Mouse (Mus musculus) heart, embryonic 10.5 days (tissue): ENCODE data around the gene Cntn2. TPM values are rescaled to one million over a fixed set of nuclear protein-coding genes. Genes with fewer than 3 reads are reported as not detected.
"Not testable (repeated sequence)": the region's sequence is repeated elsewhere in the genome, so short reads cannot be mapped to it uniquely, and the experiment has no call there.

Source experiments
- DNase-seq: peaks from one replicate; pipeline ENCODE4 v3.0.0-alpha.2; 2017; ENCODE audit warnings: low spot score
- H3K27ac ChIP-seq: fragments of 300-500 bp; sonication (generic); 2 replicates; pipeline ENCODE4 v1.5.1; 2016; ENCODE audit warnings: mild to moderate bottlenecking
- H3K27me3 ChIP-seq: fragments of 300-500 bp; sonication (generic); 2 replicates; pipeline ENCODE4 v1.6.1; 2016; ENCODE audit warnings: mild to moderate bottlenecking; ENCODE audit not compliant: poor library complexity, insufficient read depth, severe bottlenecking
- H3K36me3 ChIP-seq: fragments of 300-500 bp; sonication (generic); 2 replicates; pipeline ENCODE4 v1.6.1; 2016; ENCODE audit warnings: mild to moderate bottlenecking, moderate library complexity
- H3K4me1 ChIP-seq: fragments of 300-500 bp; sonication (generic); 2 replicates; pipeline ENCODE4 v1.6.1; 2016; ENCODE audit warnings: mild to moderate bottlenecking
- H3K4me3 ChIP-seq: fragments of 300-500 bp; sonication (generic); 2 replicates; pipeline ENCODE4 v1.5.1; 2016; ENCODE audit warnings: mild to moderate bottlenecking, moderate library complexity
- H3K9me3 ChIP-seq: fragments of 300-500 bp; sonication (generic); 2 replicates; pipeline ENCODE4 v1.6.1; 2016; ENCODE audit warnings: mild to moderate bottlenecking, moderate library complexity
- WGBS: fragments of 180-500 bp; shearing (Covaris S2); methylation state at CpG from one replicate; pipeline ENCODE4 v1.1.7; 2016; 5-methylcytosine and 5-hydroxymethylcytosine counted together
- polyA plus RNA-seq: library from polyadenylated mRNA; unstranded; fragments of >200 nt; fragmentation: Nextera tagmentation; extraction: Ambion mirVana; gene quantifications from 2 replicates; pipeline ENCODE4 v1.2.1, GENCODE M21; 2016

Cntn2 gene
- polyA plus RNA-seq, 1 experiment from 2014 or later, result 0.67 TPM

GRCm38 (mm10) chr1:132481619-132482018, 61.4 kb downstream of the Cntn2 start:
- WGBS, result 87% methylated on average over 2 of the region's 2 CpGs
- peaks cover 9% of the 10 kb centered on the region for H3K4me1 ChIP-seq
- no peak for DNase-seq
- H3K4me3 ChIP-seq, result no peak overlapping the region
- no peak overlapping the region for H3K27ac ChIP-seq
- H3K36me3 ChIP-seq, result peaks cover 19% of the 10 kb centered on the region
- H3K9me3 ChIP-seq, result no peaks in the 10 kb centered on the region
- H3K27me3 ChIP-seq, result no peaks in the 10 kb centered on the region

- DNase-seq, result no peak
- H3K4me1 ChIP-seq, result peaks cover 15% of the 10 kb centered on the region
- H3K27me3 ChIP-seq, result no peaks in the 10 kb centered on the region
- WGBS, result 67% methylated on average over 1 of the region's 1 CpGs
- no peaks in the 10 kb centered on the region for H3K9me3 ChIP-seq
- H3K36me3 ChIP-seq, result no peaks in the 10 kb centered on the region
- no peak overlapping the region for H3K4me3 ChIP-seq
- no peak overlapping the region for H3K27ac ChIP-seq
These were observed 63.6 kb downstream of the Cntn2 start for GRCm38 (mm10) chr1:132479438-132479837.

DNA sequence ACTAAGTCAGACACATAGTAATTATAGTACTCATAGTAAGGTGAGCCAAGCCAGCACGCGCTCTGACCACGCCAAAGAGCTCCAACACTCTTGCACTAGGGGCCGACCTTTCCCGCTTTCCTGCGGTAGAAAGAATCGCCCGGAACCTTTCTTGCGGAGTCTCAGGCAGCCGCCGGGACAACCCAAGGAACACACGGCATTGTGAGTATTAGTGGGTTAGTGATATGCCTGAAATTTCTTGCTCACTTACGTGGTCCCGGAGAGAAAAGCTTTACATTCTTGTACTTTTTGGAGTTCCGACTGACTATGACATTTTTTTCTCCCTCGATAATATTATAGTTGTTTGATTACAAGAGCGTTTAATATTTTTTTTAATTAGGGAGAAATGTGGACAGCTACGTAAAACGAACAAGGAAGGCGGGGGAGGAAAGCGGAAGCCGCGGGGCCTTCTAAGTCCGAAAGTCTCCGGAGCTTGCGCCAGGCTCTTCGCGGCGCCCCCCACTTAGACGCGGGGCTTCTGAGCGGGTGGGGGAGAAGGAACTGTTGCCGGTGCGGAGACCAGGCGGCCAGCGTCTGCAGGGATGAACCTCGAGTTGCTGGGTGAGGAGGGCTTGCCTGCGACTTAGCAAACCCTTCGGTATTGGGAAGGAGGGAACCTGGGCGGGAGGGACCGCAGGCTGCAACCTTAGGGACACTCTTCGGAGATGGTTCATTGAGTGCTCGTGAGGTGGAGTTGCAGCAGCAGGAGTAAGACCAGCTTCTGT, 65.9 kb downstream of the Cntn2 start, which contains the start of gene Rbbp5:
Rbbp5 (plus strand) TSS at position 438 of the 764 bp plus-strand sequence.
- Histone ChIP-seq H3K27me3 (no peaks in the 10 kb centered on the region), H3K36me3 (no peaks in the 10 kb centered on the region), H3K27ac (peak within 1 kb of the TSS; percentile 92), H3K9me3 (no peaks in the 10 kb centered on the region), H3K4me3 (peak within 1 kb of the TSS; percentile 89), H3K4me1 (peaks cover 15% of the 10 kb centered on the region)
- peak; percentile 94 for DNase-seq
- WGBS, result under 1% methylated on average over 43 of the region's 43 CpGs

- Histone ChIP-seq H3K27ac (peak overlapping the region; percentile 92), H3K4me3 (peak overlapping the region; percentile 89), H3K36me3 (no peaks in the 10 kb centered on the region), H3K4me1 (peaks cover 15% of the 10 kb centered on the region), H3K27me3 (no peaks in the 10 kb centered on the region), H3K9me3 (no peaks in the 10 kb centered on the region)
- 7% methylated on average over 9 of the region's 9 CpGs for WGBS
- DNase-seq, result no peak
These were observed 66.5 kb downstream of the Cntn2 start for GRCm38 (mm10) chr1:132476575-132476927.

- Histone ChIP-seq H3K27me3 (no peaks in the 10 kb centered on the region), H3K4me3 (no peak overlapping the region), H3K36me3 (no peaks in the 10 kb centered on the region), H3K27ac (no peak overlapping the region), H3K9me3 (no peaks in the 10 kb centered on the region), H3K4me1 (peaks cover 15% of the 10 kb centered on the region)
- DNase-seq, result no peak
- 90% methylated on average over 1 of the region's 1 CpGs for WGBS
These were observed 68.6 kb downstream of the Cntn2 start for GRCm38 (mm10) chr1:132474496-132474895.

GRCm38 (mm10) chr1:132472537-132472936, 70.5 kb downstream of the Cntn2 start:
- Histone ChIP-seq H3K4me3 (no peak overlapping the region), H3K4me1 (peaks cover 17% of the 10 kb centered on the region; the same call in 1 of the 2 replicates), H3K9me3 (no peaks in the 10 kb centered on the region), H3K27me3 (no peaks in the 10 kb centered on the region), H3K27ac (no peak overlapping the region), H3K36me3 (no peaks in the 10 kb centered on the region)
- no peak for DNase-seq
- WGBS, result 54% methylated on average over 5 of the region's 5 CpGs

DNA sequence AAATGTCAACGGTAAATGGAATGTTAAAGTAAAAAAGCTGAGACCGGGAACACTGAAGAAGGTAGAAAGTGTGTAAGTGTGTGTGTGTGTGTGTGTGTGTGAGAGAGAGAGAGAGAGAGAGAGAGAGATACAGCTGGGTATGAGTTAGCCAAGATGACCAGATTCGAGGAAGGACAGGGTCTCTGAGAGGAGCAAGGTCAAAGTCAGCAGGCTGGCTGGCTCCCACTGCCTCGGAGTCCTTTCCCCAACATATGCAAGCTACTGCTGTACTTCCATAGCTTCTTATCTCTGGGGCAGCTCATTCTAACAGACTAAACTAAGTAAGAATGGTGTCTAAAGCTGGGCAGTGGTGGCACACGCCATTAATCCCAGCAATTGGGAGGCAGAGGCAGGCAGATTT, 71.6 kb downstream of the Cntn2 start:
- Histone ChIP-seq H3K9me3 (no peaks in the 10 kb centered on the region), H3K36me3 (peaks cover 7% of the 10 kb centered on the region), H3K27ac (no peak overlapping the region), H3K4me3 (no peak overlapping the region), H3K27me3 (no peaks in the 10 kb centered on the region), H3K4me1 (peaks cover 17% of the 10 kb centered on the region; the same call in 1 of the 2 replicates)
- DNase-seq, result no peak
- WGBS, result 87% methylated on average over 5 of the region's 5 CpGs

DNA sequence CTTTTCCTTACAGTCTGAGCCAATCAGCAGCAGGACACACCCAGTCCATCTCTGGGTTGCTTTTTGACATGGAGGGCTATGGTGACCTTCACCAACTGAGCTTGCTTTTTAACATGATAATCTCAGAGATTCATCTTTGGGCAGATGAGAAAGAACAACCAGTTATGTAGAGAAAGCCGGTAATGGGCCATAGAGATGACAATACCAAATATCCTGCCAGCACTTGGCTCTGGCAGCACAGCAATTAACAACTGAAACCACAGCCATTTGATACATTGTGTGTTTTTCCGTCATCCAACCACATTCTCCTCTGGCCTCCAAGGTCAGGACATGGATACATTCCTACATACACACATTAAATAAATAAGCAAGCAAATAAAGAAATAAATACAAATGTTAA, 72.0 kb downstream of the Cntn2 start:
- H3K4me3 ChIP-seq, result no peak overlapping the region
- H3K27ac ChIP-seq, result no peak overlapping the region
- peaks cover 8% of the 10 kb centered on the region for H3K36me3 ChIP-seq
- DNase-seq, result no peak
- H3K4me1 ChIP-seq, result peaks cover 12% of the 10 kb centered on the region; the same call in 1 of the 2 replicates
- WGBS, result 94% methylated on average over 2 of the region's 2 CpGs
- H3K9me3 ChIP-seq, result no peaks in the 10 kb centered on the region
- no peaks in the 10 kb centered on the region for H3K27me3 ChIP-seq

DNA sequence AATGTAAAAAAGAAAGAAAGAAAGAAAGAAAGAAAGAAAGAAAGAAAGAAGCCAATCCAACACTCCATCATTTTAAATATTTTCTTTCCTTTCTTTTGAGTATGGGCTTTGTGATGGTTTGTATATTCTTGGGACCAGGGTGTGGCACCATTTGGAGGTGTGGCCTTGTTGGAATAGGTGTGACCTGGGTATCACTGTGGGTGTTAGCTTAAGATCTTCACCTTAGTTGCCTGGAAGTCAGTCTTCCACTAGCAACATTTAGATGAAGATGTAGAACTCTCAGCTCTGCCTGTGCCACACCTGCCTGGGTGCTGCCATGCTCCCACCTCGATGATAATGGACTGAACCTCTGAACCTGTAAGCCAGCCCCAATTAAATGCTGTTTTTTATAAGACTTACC, 73.0 kb downstream of the Cntn2 start:
- H3K27ac ChIP-seq, DNase-seq, H3K27me3 ChIP-seq, H3K9me3 ChIP-seq, H3K4me3 ChIP-seq: not testable (repeated sequence)
- H3K36me3 ChIP-seq, result peaks cover 13% of the 10 kb centered on the region
- H3K4me1 ChIP-seq, result peaks cover 11% of the 10 kb centered on the region; the same call in 1 of the 2 replicates
- WGBS, result 95% methylated on average over 1 of the region's 1 CpGs

- H3K36me3 ChIP-seq, result peaks cover 16% of the 10 kb centered on the region
- H3K27me3 ChIP-seq, result no peaks in the 10 kb centered on the region
- WGBS, result 93% methylated on average over 7 of the region's 7 CpGs
- peaks cover 11% of the 10 kb centered on the region; the same call in 1 of the 2 replicates for H3K4me1 ChIP-seq
- no peaks in the 10 kb centered on the region for H3K9me3 ChIP-seq
- no peak overlapping the region for H3K4me3 ChIP-seq
- no peak for DNase-seq
- H3K27ac ChIP-seq, result no peak overlapping the region
These were observed 73.5 kb downstream of the Cntn2 start for GRCm38 (mm10) chr1:132469519-132469918.

DNA sequence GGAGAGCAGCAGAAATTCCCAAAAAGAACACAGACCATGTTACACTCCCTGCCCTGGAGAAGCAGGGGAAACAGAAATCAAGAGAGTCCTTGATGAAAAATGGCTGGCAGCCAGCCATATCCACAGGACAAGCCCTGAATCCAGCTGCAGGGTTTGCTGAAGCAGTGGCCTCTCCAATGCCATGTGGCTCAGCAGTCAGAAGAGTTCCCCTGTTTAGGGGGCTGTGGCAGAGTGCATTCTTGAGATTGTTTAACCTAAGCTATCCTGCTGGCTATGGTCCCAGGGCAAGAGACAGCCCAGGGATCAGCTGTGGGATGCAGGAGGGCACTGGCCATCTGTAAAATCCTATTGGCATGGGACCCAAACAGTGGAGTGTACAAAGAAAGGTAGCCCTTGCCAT, 74.1 kb downstream of the Cntn2 start:
- no peak for DNase-seq
- Histone ChIP-seq H3K4me1 (peaks cover 11% of the 10 kb centered on the region; the same call in 1 of the 2 replicates), H3K4me3 (no peak overlapping the region), H3K27ac (no peak overlapping the region), H3K9me3 (no peaks in the 10 kb centered on the region), H3K36me3 (peaks cover 22% of the 10 kb centered on the region), H3K27me3 (no peaks in the 10 kb centered on the region)

DNA sequence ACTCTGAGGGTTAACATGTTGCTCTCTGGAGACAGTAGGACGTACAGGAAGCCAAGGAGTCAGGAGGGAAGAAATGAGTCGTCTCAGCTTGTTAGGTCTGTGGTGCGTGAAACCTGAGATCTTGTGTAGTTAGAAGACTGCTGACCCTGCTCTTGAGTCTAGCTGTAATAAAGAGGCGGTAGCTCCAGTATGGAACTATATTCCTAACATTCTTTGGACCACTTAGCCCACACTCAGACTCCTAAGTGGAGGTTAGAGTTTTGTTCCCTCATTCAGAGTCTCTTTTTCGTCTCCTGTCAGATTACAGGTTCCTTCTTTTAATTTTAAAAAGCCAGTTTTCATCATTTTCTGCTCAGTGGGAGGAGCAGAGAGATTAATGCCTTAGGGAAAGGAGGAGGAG, 78.4 kb downstream of the Cntn2 start:
- no peak for DNase-seq
- H3K27ac ChIP-seq, result no peak overlapping the region
- H3K4me3 ChIP-seq, result no peak overlapping the region
- H3K9me3 ChIP-seq, result no peaks in the 10 kb centered on the region
- peaks cover 11% of the 10 kb centered on the region; the same call in 1 of the 2 replicates for H3K4me1 ChIP-seq
- peaks cover 54% of the 10 kb centered on the region for H3K36me3 ChIP-seq
- no peaks in the 10 kb centered on the region for H3K27me3 ChIP-seq
- 79% methylated on average over 5 of the region's 5 CpGs for WGBS
